Mouse (Mus musculus): ENCODE data around the gene Topbp1. TPM values are rescaled to one million over a fixed set of nuclear protein-coding genes. Genes with fewer than 3 reads are reported as not detected.

Topbp1 gene
- 94.9 and 96.7 TPM in 2 replicates for polyA plus RNA-seq (2016; fragmentation: Nextera tagmentation; extraction: Ambion mirVana)

GRCm38 (mm10) chr9:103304927-103305326, at the start of gene Topbp1, which contains the start of gene 1300017J02Rik:
Gene Topbp1 (plus strand): TSS chr9:103305215.
Gene 1300017J02Rik (minus strand): TSS chr9:103305082.
- peaks cover 19% of the 10 kb centered on the region for H3K4me1 ChIP-seq
- H3K27me3 ChIP-seq: no peaks in the 10 kb centered on the region
- peak within 1 kb of the TSS; percentile 85 for H3K27ac ChIP-seq
- peak; percentile 96 for ATAC-seq (ENCODE audit: low FRiP score)
- peak within 1 kb of the TSS; percentile 88 for H3K9ac ChIP-seq
- H3K4me2 ChIP-seq: peak within 1 kb of the TSS; percentile 79
- peaks cover 19% of the 10 kb centered on the region for H3K36me3 ChIP-seq (replicated peaks)
- no peaks in the 10 kb centered on the region for H3K9me3 ChIP-seq
- peak within 1 kb of the TSS; percentile 96 for H3K4me3 ChIP-seq (replicated peaks)
- under 1% methylated on average over 49 of the region's 49 CpGs for WGBS

- Histone ChIP-seq H3K9ac (no peak overlapping the region), H3K4me1 (no peaks in the 10 kb centered on the region), H3K9me3 (no peaks in the 10 kb centered on the region), H3K27ac (no peak overlapping the region), H3K4me3 (replicated peaks) (no peak overlapping the region), H3K36me3 (replicated peaks) (no peaks in the 10 kb centered on the region), H3K4me2 (no peak overlapping the region), H3K27me3 (no peaks in the 10 kb centered on the region)
- ATAC-seq (ENCODE audit: low FRiP score): no peak
- WGBS: 91% methylated on average over 4 of the region's 4 CpGs
Measured at GRCm38 (mm10) chr9:103265778-103266177, 39.2 kb upstream of the Topbp1 start.

GRCm38 (mm10) chr9:103271104-103271503, 33.9 kb upstream of the Topbp1 start:
- no peak for ATAC-seq (ENCODE audit: low FRiP score)
- H3K4me1 ChIP-seq: no peaks in the 10 kb centered on the region
- no peak overlapping the region for H3K4me3 ChIP-seq (replicated peaks)
- H3K36me3 ChIP-seq (replicated peaks): no peaks in the 10 kb centered on the region
- H3K27me3 ChIP-seq: no peaks in the 10 kb centered on the region
- H3K27ac ChIP-seq: no peak overlapping the region
- no peak overlapping the region for H3K9ac ChIP-seq
- H3K4me2 ChIP-seq: no peak overlapping the region
- 52% methylated on average over 4 of the region's 4 CpGs for WGBS
- no peaks in the 10 kb centered on the region for H3K9me3 ChIP-seq

GRCm38 (mm10) chr9:103274819-103275218, 30.2 kb upstream of the Topbp1 start:
- Histone ChIP-seq H3K36me3 (replicated peaks) (no peaks in the 10 kb centered on the region), H3K9ac (no peak overlapping the region), H3K4me1 (no peaks in the 10 kb centered on the region), H3K4me3 (replicated peaks) (no peak overlapping the region), H3K27me3 (no peaks in the 10 kb centered on the region), H3K27ac (no peak overlapping the region), H3K4me2 (no peak overlapping the region), H3K9me3 (no peaks in the 10 kb centered on the region)
- ATAC-seq (ENCODE audit: low FRiP score): no peak
- 89% methylated on average over 8 of the region's 8 CpGs for WGBS

GRCm38 (mm10) chr9:103275676-103276075, 29.3 kb upstream of the Topbp1 start:
- Histone ChIP-seq H3K4me1 (no peaks in the 10 kb centered on the region), H3K9ac (no peak overlapping the region), H3K27me3 (no peaks in the 10 kb centered on the region), H3K27ac (no peak overlapping the region), H3K4me3 (replicated peaks) (no peak overlapping the region), H3K9me3 (no peaks in the 10 kb centered on the region), H3K36me3 (replicated peaks) (no peaks in the 10 kb centered on the region), H3K4me2 (no peak overlapping the region)
- WGBS: 82% methylated on average over 1 of the region's 1 CpGs
- ATAC-seq (ENCODE audit: low FRiP score): no peak

GRCm38 (mm10) chr9:103276876-103277275, 28.1 kb upstream of the Topbp1 start:
- H3K4me3 ChIP-seq (replicated peaks): no peak overlapping the region
- no peak for ATAC-seq (ENCODE audit: low FRiP score)
- no peaks in the 10 kb centered on the region for H3K4me1 ChIP-seq
- no peak overlapping the region for H3K9ac ChIP-seq
- no peaks in the 10 kb centered on the region for H3K36me3 ChIP-seq (replicated peaks)
- no peak overlapping the region for H3K27ac ChIP-seq
- no peaks in the 10 kb centered on the region for H3K9me3 ChIP-seq
- no peaks in the 10 kb centered on the region for H3K27me3 ChIP-seq
- WGBS: 89% methylated on average over 6 of the region's 6 CpGs
- H3K4me2 ChIP-seq: no peak overlapping the region

GRCm38 (mm10) chr9:103286396-103286795, 18.6 kb upstream of the Topbp1 start:
- WGBS: 69% methylated on average over 4 of the region's 4 CpGs
- H3K4me1 ChIP-seq: no peaks in the 10 kb centered on the region

GRCm38 (mm10) chr9:103286901-103287422, 18.1 kb upstream of the Topbp1 start:
- 85% methylated on average over 13 of the region's 13 CpGs for WGBS

More at GRCm38 (mm10) chr9:103286396-103286795, 18.6 kb upstream of the Topbp1 start:
- no peak overlapping the region for H3K4me2 ChIP-seq
- no peaks in the 10 kb centered on the region for H3K36me3 ChIP-seq (replicated peaks)
- no peaks in the 10 kb centered on the region for H3K9me3 ChIP-seq
- ATAC-seq (ENCODE audit: low FRiP score): no peak
- H3K4me3 ChIP-seq (replicated peaks): no peak overlapping the region
- no peak overlapping the region for H3K9ac ChIP-seq
- no peaks in the 10 kb centered on the region for H3K27me3 ChIP-seq
- no peak overlapping the region for H3K27ac ChIP-seq

GRCm38 (mm10) chr9:103287840-103288488, 17.1 kb upstream of the Topbp1 start:
- Histone ChIP-seq H3K4me3 (replicated peaks) (no peak overlapping the region), H3K4me1 (no peaks in the 10 kb centered on the region), H3K4me2 (no peak overlapping the region), H3K36me3 (replicated peaks) (no peaks in the 10 kb centered on the region), H3K9me3 (no peaks in the 10 kb centered on the region), H3K27ac (no peak overlapping the region), H3K9ac (no peak overlapping the region), H3K27me3 (no peaks in the 10 kb centered on the region)
- ATAC-seq (ENCODE audit: low FRiP score): no peak
- 93% methylated on average over 19 of the region's 19 CpGs for WGBS

More at GRCm38 (mm10) chr9:103286901-103287422, 18.1 kb upstream of the Topbp1 start:
- Histone ChIP-seq H3K27ac (no peak overlapping the region), H3K4me3 (replicated peaks) (no peak overlapping the region), H3K36me3 (replicated peaks) (no peaks in the 10 kb centered on the region), H3K27me3 (no peaks in the 10 kb centered on the region), H3K4me1 (no peaks in the 10 kb centered on the region), H3K9ac (no peak overlapping the region), H3K4me2 (no peak overlapping the region), H3K9me3 (no peaks in the 10 kb centered on the region)
- no peak for ATAC-seq (ENCODE audit: low FRiP score)

GRCm38 (mm10) chr9:103288489-103289180, 16.4 kb upstream of the Topbp1 start:
- Histone ChIP-seq H3K4me1 (no peaks in the 10 kb centered on the region), H3K36me3 (replicated peaks) (no peaks in the 10 kb centered on the region), H3K27me3 (no peaks in the 10 kb centered on the region), H3K27ac (no peak overlapping the region), H3K4me3 (replicated peaks) (no peak overlapping the region), H3K9ac (no peak overlapping the region), H3K4me2 (no peak overlapping the region), H3K9me3 (no peaks in the 10 kb centered on the region)
- WGBS: 91% methylated on average over 13 of the region's 13 CpGs
- ATAC-seq (ENCODE audit: low FRiP score): no peak

GRCm38 (mm10) chr9:103294507-103294906, 10.5 kb upstream of the Topbp1 start:
- Histone ChIP-seq H3K27ac (no peak overlapping the region), H3K27me3 (no peaks in the 10 kb centered on the region), H3K4me1 (no peaks in the 10 kb centered on the region), H3K36me3 (replicated peaks) (no peaks in the 10 kb centered on the region), H3K9ac (no peak overlapping the region), H3K9me3 (no peaks in the 10 kb centered on the region), H3K4me3 (replicated peaks) (no peak overlapping the region), H3K4me2 (no peak overlapping the region)
- no peak for ATAC-seq (ENCODE audit: low FRiP score)
- 92% methylated on average over 2 of the region's 2 CpGs for WGBS

- WGBS: 94% methylated on average over 8 of the region's 8 CpGs
Measured at GRCm38 (mm10) chr9:103301086-103301485, 3.9 kb upstream of the Topbp1 start.

More at GRCm38 (mm10) chr9:103301086-103301485, 3.9 kb upstream of the Topbp1 start:
- Histone ChIP-seq H3K4me3 (replicated peaks) (no peak overlapping the region), H3K36me3 (replicated peaks) (no peaks in the 10 kb centered on the region), H3K4me1 (peaks cover 7% of the 10 kb centered on the region), H3K9me3 (no peaks in the 10 kb centered on the region), H3K27me3 (no peaks in the 10 kb centered on the region), H3K4me2 (no peak overlapping the region), H3K27ac (no peak overlapping the region), H3K9ac (no peak overlapping the region)
- no peak for ATAC-seq (ENCODE audit: low FRiP score)

Data from forebrain, embryonic 12.5 days (tissue).